Mouse (Mus musculus) thymus, adult 18-20 months (tissue): ENCODE measurements around the gene Psme2.

Source experiments
- DNase-seq, 2 experiments: peaks; one replicate each; pipeline ENCODE4 v3.0.0; 2022; ENCODE audit warnings: mixed read lengths in 2 of 2

Gene Psme2

GRCm38 (mm10) chr14:55592226-55592625 is 1.3 kb upstream of the Psme2 start:
- no peak for DNase-seq

- DNase-seq: peak; percentile 87 to 91
Measured at GRCm38 (mm10) chr14:55591331-55591891, 498 bp upstream of the Psme2 start, which contains the start of gene Rnf31. Gene Rnf31, plus strand, starts transcription at chr14:55591708.

- no peak for DNase-seq
Measured at GRCm38 (mm10) chr14:55589771-55590448, 1.0 kb downstream of the Psme2 start.

GRCm38 (mm10) chr14:55589271-55589670 is 1.6 kb downstream of the Psme2 start:
- DNase-seq: no peak

- no peak for DNase-seq
Measured at GRCm38 (mm10) chr14:55586149-55586548, 4.8 kb downstream of the Psme2 start.

- DNase-seq: no peak
Measured at GRCm38 (mm10) chr14:55585566-55585960, 5.3 kb downstream of the Psme2 start.

GRCm38 (mm10) chr14:55584702-55585565 is 6.0 kb downstream of the Psme2 start, which contains the start of gene Emc9:
Gene Emc9, minus strand, starts transcription at chr14:55585302.
- DNase-seq: peak; percentile 34 to 48

- no peak for DNase-seq
Measured at GRCm38 (mm10) chr14:55584303-55584701, 6.6 kb downstream of the Psme2 start.

GRCm38 (mm10) chr14:55581981-55582681 is 8.8 kb downstream of the Psme2 start:
- no peak for DNase-seq

GRCm38 (mm10) chr14:55580731-55581130 is 10.2 kb downstream of the Psme2 start:
- no peak for DNase-seq

GRCm38 (mm10) chr14:55579511-55580496 is 11.1 kb downstream of the Psme2 start:
- no peak for DNase-seq

- no peak for DNase-seq
Measured at GRCm38 (mm10) chr14:55578668-55579269, 12.1 kb downstream of the Psme2 start.

GRCm38 (mm10) chr14:55577871-55578667 is 12.8 kb downstream of the Psme2 start, which contains the start of gene Psme1:
Gene Psme1, plus strand, starts transcription at chr14:55578123.
- DNase-seq: peak; percentile 84 to 85

- DNase-seq: no peak
Measured at GRCm38 (mm10) chr14:55576376-55576775, 14.5 kb downstream of the Psme2 start.

- DNase-seq: no peak
Measured at GRCm38 (mm10) chr14:55575711-55576110, 15.2 kb downstream of the Psme2 start.

- no peak for DNase-seq
Measured at GRCm38 (mm10) chr14:55575302-55575701, 15.6 kb downstream of the Psme2 start, which contains the start of gene Fitm1. Gene Fitm1, plus strand, starts transcription at chr14:55575617.

- DNase-seq: no peak
Measured at GRCm38 (mm10) chr14:55571760-55572159, 19.2 kb downstream of the Psme2 start.

- DNase-seq: no peak
Measured at GRCm38 (mm10) chr14:55570588-55570987, 20.3 kb downstream of the Psme2 start.

- DNase-seq: no peak
Measured at GRCm38 (mm10) chr14:55567496-55567895, 23.4 kb downstream of the Psme2 start.

GRCm38 (mm10) chr14:55565748-55566147 is 25.2 kb downstream of the Psme2 start:
- no peak for DNase-seq
